Mouse (Mus musculus) neural tube, embryonic 14.5 days (tissue): ENCODE measurements at regions not wholly inside any gene's neighbourhood (a gene's known extent, or its start where the extent isn't known, plus 50 kb on each side); places are given as distances from the start of the nearest gene placed in this dataset.

Experiments
- ATAC-seq: fragments of 200-750 bp; cut with Nextera tagmentation; 2 replicates; pipeline ENCODE4 v1.8.0; 2017; ENCODE audit warnings: low read depth, mild to moderate bottlenecking, moderate TSS enrichment, moderate library complexity
- H3K27ac ChIP-seq: fragments of 300-500 bp; sonication (generic); 2 replicates; pipeline ENCODE4 v1.5.1; 2014; ENCODE audit warnings: low read depth, mild to moderate bottlenecking, control low read depth, low read length, moderate library complexity, mixed read lengths
- H3K27me3 ChIP-seq: fragments of 300-500 bp; sonication (generic); 2 replicates; pipeline ENCODE4 v1.6.1; 2014; ENCODE audit warnings: low read length; ENCODE audit not compliant: control insufficient read depth, insufficient read depth
- H3K36me3 ChIP-seq: fragments of 300-500 bp; sonication (generic); 2 replicates; pipeline ENCODE4 v1.6.1; 2014; ENCODE audit warnings: low read length, mixed read lengths; ENCODE audit not compliant: control insufficient read depth, insufficient read depth
- H3K4me1 ChIP-seq: fragments of 300-500 bp; sonication (generic); 2 replicates; pipeline ENCODE4 v1.6.1; 2014; ENCODE audit warnings: low read length; ENCODE audit not compliant: control insufficient read depth, insufficient read depth
- H3K4me2 ChIP-seq: fragments of 300-500 bp; sonication (generic); 2 replicates; pipeline ENCODE4 v1.6.1; 2014; ENCODE audit warnings: mild to moderate bottlenecking, low read depth, low read length, control low read depth
- H3K4me3 ChIP-seq: fragments of 300-500 bp; sonication (generic); 2 replicates; pipeline ENCODE4 v1.5.1; 2014; ENCODE audit warnings: low read depth, low read length, control low read depth, mixed read lengths
- H3K9ac ChIP-seq: fragments of 300-500 bp; sonication (generic); replicated peaks from 2 replicates; pipeline ENCODE4 v1.6.1; 2014; ENCODE audit warnings: low read depth, mild to moderate bottlenecking, control low read depth, low read length, mixed read lengths
- H3K9me3 ChIP-seq: fragments of 300-500 bp; sonication (generic); 2 replicates; pipeline ENCODE4 v1.6.1; 2016; ENCODE audit warnings: low read length; ENCODE audit not compliant: control insufficient read depth
- WGBS: fragments of 180-500 bp; shearing (Covaris S2); extraction: QIAGEN DNeasy Blood & Tissue Kit; methylation state at CpG from one replicate; pipeline ENCODE4 v1.1.7; 2014; 5-methylcytosine and 5-hydroxymethylcytosine counted together

- H3K27me3 ChIP-seq: no peaks in the 10 kb centered on the region
- WGBS: 77% methylated on average over 5 of the region's 5 CpGs
- H3K4me1 ChIP-seq: no peaks in the 10 kb centered on the region
- no peak overlapping the region for H3K9ac ChIP-seq
- ATAC-seq: no peak
- no peak overlapping the region for H3K27ac ChIP-seq
- no peaks in the 10 kb centered on the region for H3K9me3 ChIP-seq
- H3K4me2 ChIP-seq: no peak overlapping the region
- H3K36me3 ChIP-seq: no peaks in the 10 kb centered on the region
- H3K4me3 ChIP-seq: no peak overlapping the region
Observed at GRCm38 (mm10) chr4:66622650-66623394, 204.6 kb upstream of the Tlr4 start.

DNA sequence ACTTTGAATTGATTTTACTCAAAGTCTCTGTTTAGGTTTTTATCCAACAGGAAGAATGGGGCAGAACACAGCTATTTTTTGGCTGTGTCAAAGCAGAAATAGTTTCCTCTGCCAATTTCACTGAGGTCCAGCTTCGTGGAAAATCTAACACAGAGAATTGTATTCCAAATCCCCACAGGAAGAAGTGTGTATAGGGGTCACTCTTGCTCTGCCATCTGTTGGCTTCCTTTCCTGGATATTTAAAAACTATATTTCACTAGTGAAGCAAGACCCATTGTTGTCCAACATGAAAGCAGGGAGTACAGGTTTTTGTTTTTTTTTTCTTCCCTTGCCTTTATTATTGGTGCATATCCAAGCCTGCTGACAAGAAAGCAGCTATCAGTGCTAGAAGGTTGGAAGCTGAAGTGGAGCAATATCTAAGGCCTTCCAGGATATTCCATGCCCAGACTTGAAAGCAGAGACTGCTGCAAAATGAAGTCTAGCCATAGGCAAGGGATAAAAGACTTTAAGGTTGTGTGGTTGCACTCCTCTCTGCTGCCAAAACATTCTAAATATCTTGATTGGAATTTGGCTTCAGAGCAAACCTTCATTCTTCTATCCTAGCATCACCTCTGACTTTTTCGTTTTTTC lies 208.5 kb upstream of the Tlr4 start:
- Histone ChIP-seq H3K4me2 (no peak overlapping the region), H3K27ac (no peak overlapping the region), H3K27me3 (no peaks in the 10 kb centered on the region), H3K36me3 (no peaks in the 10 kb centered on the region), H3K9ac (no peak overlapping the region), H3K4me1 (no peaks in the 10 kb centered on the region), H3K9me3 (no peaks in the 10 kb centered on the region), H3K4me3 (no peak overlapping the region)
- WGBS: 82% methylated on average over 2 of the region's 2 CpGs
- no peak for ATAC-seq

DNA sequence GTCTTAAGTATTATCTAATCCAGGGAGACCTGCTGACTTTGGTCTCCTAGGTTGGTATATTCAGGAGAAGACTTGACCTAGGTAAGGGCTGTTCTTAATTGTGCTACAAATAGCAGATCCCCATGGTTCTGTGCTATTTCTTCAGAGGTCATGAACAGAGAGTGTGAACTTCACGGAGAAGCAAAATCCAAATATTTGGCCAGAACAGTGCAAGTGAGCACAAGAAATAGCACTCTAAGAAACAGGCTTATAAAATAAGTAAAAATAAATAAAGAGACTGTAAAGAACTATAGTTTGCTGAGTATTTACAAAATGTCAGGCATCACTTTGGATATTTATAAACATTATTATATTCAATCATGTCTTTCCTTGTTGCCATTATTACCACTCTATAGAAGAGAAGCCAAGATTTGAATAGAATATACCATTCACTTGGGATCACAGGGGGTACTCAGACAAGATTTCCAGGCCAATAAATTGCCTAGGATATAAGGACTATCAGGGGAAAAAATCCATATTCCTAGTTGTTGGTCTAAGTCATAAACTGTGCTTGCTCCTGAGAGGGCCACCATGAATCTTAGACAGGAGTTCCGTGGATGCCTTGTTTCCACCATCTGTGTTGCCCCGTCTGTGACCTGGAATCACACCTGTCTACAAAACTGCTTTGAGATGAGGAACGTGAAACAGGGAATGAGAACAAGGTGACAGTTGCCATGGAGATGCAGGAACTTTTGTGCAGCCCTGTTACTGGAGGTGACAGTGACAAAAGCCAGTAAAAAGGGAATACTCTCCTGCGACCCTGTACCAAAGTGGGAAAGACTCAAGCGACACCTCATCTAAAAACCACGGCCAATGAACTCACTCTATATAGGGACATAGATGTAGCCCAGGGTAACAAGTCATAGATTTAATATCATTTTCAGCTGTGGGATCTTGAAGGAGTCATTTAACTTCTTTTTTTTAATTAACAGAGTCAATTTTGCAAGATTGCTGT lies 209.3 kb upstream of the Tlr4 start:
- ATAC-seq: no peak

GRCm38 (mm10) chr4:66617101-66617500 lies 210.3 kb upstream of the Tlr4 start:
- Histone ChIP-seq H3K9ac (no peak overlapping the region), H3K4me1 (no peaks in the 10 kb centered on the region), H3K4me2 (no peak overlapping the region), H3K36me3 (no peaks in the 10 kb centered on the region), H3K27me3 (no peaks in the 10 kb centered on the region), H3K9me3 (no peaks in the 10 kb centered on the region), H3K4me3 (no peak overlapping the region), H3K27ac (no peak overlapping the region)
- no peak for ATAC-seq
- WGBS: 85% methylated on average over 4 of the region's 4 CpGs

More for the DNA sequence above, 209.3 kb upstream of the Tlr4 start:
- no peaks in the 10 kb centered on the region for H3K36me3 ChIP-seq
- WGBS: 83% methylated on average over 7 of the region's 7 CpGs
- no peak overlapping the region for H3K9ac ChIP-seq
- no peaks in the 10 kb centered on the region for H3K27me3 ChIP-seq
- no peak overlapping the region for H3K4me3 ChIP-seq
- no peaks in the 10 kb centered on the region for H3K4me1 ChIP-seq
- no peak overlapping the region for H3K4me2 ChIP-seq
- H3K27ac ChIP-seq: no peak overlapping the region
- H3K9me3 ChIP-seq: no peaks in the 10 kb centered on the region

DNA sequence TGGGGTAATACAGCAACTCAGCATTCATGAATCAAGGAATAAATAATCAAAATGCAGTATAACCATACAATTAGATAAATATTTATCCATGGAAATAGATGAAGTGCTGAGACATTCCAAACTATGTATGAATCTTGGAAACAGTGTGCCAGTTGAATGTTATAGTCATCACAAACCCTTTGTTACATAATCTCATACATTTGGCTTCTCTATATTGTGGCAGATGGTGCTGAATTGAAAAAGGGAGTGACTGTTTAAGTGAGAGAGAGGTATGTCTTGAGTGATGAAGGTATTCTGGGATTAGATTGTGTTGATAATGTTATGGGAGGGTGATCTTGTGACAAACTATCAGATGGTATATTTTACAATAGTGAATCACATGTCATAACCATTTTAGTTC lies 200.4 kb upstream of the Astn2 start:
- ATAC-seq: no peak
- Histone ChIP-seq H3K4me3 (no peak overlapping the region), H3K9me3 (no peaks in the 10 kb centered on the region), H3K36me3 (no peaks in the 10 kb centered on the region), H3K27me3 (no peaks in the 10 kb centered on the region), H3K4me2 (no peak overlapping the region), H3K9ac (no peak overlapping the region), H3K27ac (no peak overlapping the region), H3K4me1 (no peaks in the 10 kb centered on the region)

- WGBS: 100% methylated on average over 1 of the region's 1 CpGs
- no peaks in the 10 kb centered on the region for H3K36me3 ChIP-seq
- H3K9ac ChIP-seq: no peak overlapping the region
- no peak overlapping the region for H3K4me2 ChIP-seq
- no peaks in the 10 kb centered on the region for H3K27me3 ChIP-seq
- H3K9me3 ChIP-seq: no peaks in the 10 kb centered on the region
- no peak overlapping the region for H3K27ac ChIP-seq
- H3K4me3 ChIP-seq: no peak overlapping the region
- H3K4me1 ChIP-seq: no peaks in the 10 kb centered on the region
- no peak for ATAC-seq
Observed at GRCm38 (mm10) chr4:66598737-66599136, 194.3 kb upstream of the Astn2 start.

- Histone ChIP-seq H3K4me2 (no peak overlapping the region), H3K27me3 (no peaks in the 10 kb centered on the region), H3K36me3 (no peaks in the 10 kb centered on the region), H3K4me1 (no peaks in the 10 kb centered on the region), H3K27ac (no peak overlapping the region), H3K9ac (no peak overlapping the region), H3K4me3 (no peak overlapping the region), H3K9me3 (no peaks in the 10 kb centered on the region)
- ATAC-seq: no peak
- WGBS: 48% methylated on average over 5 of the region's 5 CpGs
Observed at GRCm38 (mm10) chr4:66586647-66587046, 182.2 kb upstream of the Astn2 start.

GRCm38 (mm10) chr4:66586166-66586565 lies 181.8 kb upstream of the Astn2 start:
- Histone ChIP-seq H3K27ac (no peak overlapping the region), H3K9me3 (no peaks in the 10 kb centered on the region), H3K27me3 (no peaks in the 10 kb centered on the region), H3K4me2 (no peak overlapping the region), H3K4me3 (no peak overlapping the region), H3K4me1 (no peaks in the 10 kb centered on the region), H3K9ac (no peak overlapping the region), H3K36me3 (no peaks in the 10 kb centered on the region)
- 14% methylated on average over 3 of the region's 3 CpGs for WGBS
- no peak for ATAC-seq

- Histone ChIP-seq H3K4me2 (no peak overlapping the region), H3K9ac (no peak overlapping the region), H3K4me3 (no peak overlapping the region), H3K36me3 (no peaks in the 10 kb centered on the region), H3K4me1 (no peaks in the 10 kb centered on the region), H3K9me3 (no peaks in the 10 kb centered on the region), H3K27me3 (no peaks in the 10 kb centered on the region), H3K27ac (no peak overlapping the region)
- ATAC-seq: no peak
Observed at GRCm38 (mm10) chr4:66556936-66557335, 152.5 kb upstream of the Astn2 start.
